Mouse (Mus musculus): ENCODE measurements around the gene Ctsh.

- TF ChIP-seq POLR2A (IDR thresholded peaks at IDR 0.05; ENCODE audit: borderline replicate concordance, control insufficient read depth, low read depth, low read length) (no peak), CTCF (IDR thresholded peaks at IDR 0.05; ENCODE audit: control insufficient read depth, insufficient read depth, low read length) (no peak)
These were observed 54.3 kb downstream of the Ctsh start for GRCm38 (mm10) chr9:90108272-90108671.
